Mouse (Mus musculus): ENCODE results near the gene Fam155a. TPM values are rescaled to one million over a fixed set of nuclear protein-coding genes. Genes with fewer than 3 reads are reported as not detected.

The Fam155a gene
- polyA plus RNA-seq, 1 experiment from 2014 or later = 6.6 TPM

- Histone ChIP-seq H3K9me3 (ENCODE audit: control insufficient read depth, low read length) (no peaks in the 10 kb centered on the region), H3K9ac (ENCODE audit: low read length) (no peak overlapping the region), H3K36me3 (ENCODE audit: control insufficient read depth, insufficient read depth, low read length) (no peaks in the 10 kb centered on the region), H3K27me3 (ENCODE audit: control insufficient read depth, insufficient read depth, low read length) (no peaks in the 10 kb centered on the region), H3K4me3 (ENCODE audit: low read depth, low read length) (no peak overlapping the region), H3K27ac (ENCODE audit: low read depth, low read length) (no peak overlapping the region), H3K4me1 (ENCODE audit: control insufficient read depth, insufficient read depth, low read length) (peaks cover 5% of the 10 kb centered on the region; the same call in 1 of the 2 replicates), H3K4me2 (ENCODE audit: low read depth) (no peak overlapping the region)
- WGBS = 15% methylated on average over 5 of the region's 5 CpGs
- ATAC-seq (ENCODE audit: insufficient read depth, low FRiP score, low TSS enrichment) = no peak
- DNase-seq (ENCODE audit: low spot score) = no peak
Measured at GRCm38 (mm10) chr8:9240996-9241395, 530.0 kb downstream of the Fam155a start.

GRCm38 (mm10) chr8:9239741-9240140, 531.2 kb downstream of the Fam155a start:
- Histone ChIP-seq H3K27ac (ENCODE audit: low read depth, low read length) (no peak overlapping the region), H3K9ac (ENCODE audit: low read length) (no peak overlapping the region), H3K9me3 (ENCODE audit: control insufficient read depth, low read length) (no peaks in the 10 kb centered on the region), H3K4me1 (ENCODE audit: control insufficient read depth, insufficient read depth, low read length) (peaks cover 5% of the 10 kb centered on the region; the same call in 1 of the 2 replicates), H3K36me3 (ENCODE audit: control insufficient read depth, insufficient read depth, low read length) (no peaks in the 10 kb centered on the region), H3K27me3 (ENCODE audit: control insufficient read depth, insufficient read depth, low read length) (no peaks in the 10 kb centered on the region), H3K4me3 (ENCODE audit: low read depth, low read length) (no peak overlapping the region), H3K4me2 (ENCODE audit: low read depth) (no peak overlapping the region)
- ATAC-seq (ENCODE audit: insufficient read depth, low FRiP score, low TSS enrichment) (no peak), DNase-seq (ENCODE audit: low spot score) (no peak)
- WGBS = 71% methylated on average over 11 of the region's 11 CpGs

GRCm38 (mm10) chr8:9238974-9239373, 532.0 kb downstream of the Fam155a start:
- Histone ChIP-seq H3K4me2 (ENCODE audit: low read depth) (no peak overlapping the region), H3K36me3 (ENCODE audit: control insufficient read depth, insufficient read depth, low read length) (no peaks in the 10 kb centered on the region), H3K4me3 (ENCODE audit: low read depth, low read length) (no peak overlapping the region), H3K27me3 (ENCODE audit: control insufficient read depth, insufficient read depth, low read length) (no peaks in the 10 kb centered on the region), H3K9me3 (ENCODE audit: control insufficient read depth, low read length) (no peaks in the 10 kb centered on the region), H3K9ac (ENCODE audit: low read length) (no peak overlapping the region), H3K4me1 (ENCODE audit: control insufficient read depth, insufficient read depth, low read length) (peaks cover 5% of the 10 kb centered on the region; the same call in 1 of the 2 replicates), H3K27ac (ENCODE audit: low read depth, low read length) (no peak overlapping the region)
- ATAC-seq (ENCODE audit: insufficient read depth, low FRiP score, low TSS enrichment) = no peak
- DNase-seq (ENCODE audit: low spot score) = no peak
- 81% methylated on average over 9 of the region's 9 CpGs for WGBS

- no peak overlapping the region for H3K4me2 ChIP-seq (ENCODE audit: low read depth)
- no peaks in the 10 kb centered on the region for H3K36me3 ChIP-seq (ENCODE audit: control insufficient read depth, insufficient read depth, low read length)
- no peak overlapping the region for H3K4me3 ChIP-seq (ENCODE audit: low read depth, low read length)
- ATAC-seq (ENCODE audit: insufficient read depth, low FRiP score, low TSS enrichment) (peak; percentile 84), DNase-seq (ENCODE audit: low spot score) (peak; percentile 89)
- no peaks in the 10 kb centered on the region for H3K27me3 ChIP-seq (ENCODE audit: control insufficient read depth, insufficient read depth, low read length)
- H3K27ac ChIP-seq (ENCODE audit: low read depth, low read length) = no peak overlapping the region
- 4% methylated on average over 12 of the region's 12 CpGs for WGBS
- H3K4me1 ChIP-seq (ENCODE audit: control insufficient read depth, insufficient read depth, low read length) = peaks cover 2% of the 10 kb centered on the region; the same call in 1 of the 2 replicates
- H3K9ac ChIP-seq (ENCODE audit: low read length) = no peak overlapping the region
- H3K9me3 ChIP-seq (ENCODE audit: control insufficient read depth, low read length) = no peaks in the 10 kb centered on the region
Measured at GRCm38 (mm10) chr8:9233326-9233919, 537.5 kb downstream of the Fam155a start.

GRCm38 (mm10) chr8:9227779-9228464, 543.0 kb downstream of the Fam155a start:
- Histone ChIP-seq H3K9me3 (ENCODE audit: control insufficient read depth, low read length) (no peaks in the 10 kb centered on the region), H3K27me3 (ENCODE audit: control insufficient read depth, insufficient read depth, low read length) (no peaks in the 10 kb centered on the region), H3K27ac (ENCODE audit: low read depth, low read length) (peak overlapping the region; percentile 53; the same call in 1 of the 2 replicates), H3K36me3 (ENCODE audit: control insufficient read depth, insufficient read depth, low read length) (no peaks in the 10 kb centered on the region), H3K9ac (ENCODE audit: low read length) (no peak overlapping the region), H3K4me1 (ENCODE audit: control insufficient read depth, insufficient read depth, low read length) (peaks cover 3% of the 10 kb centered on the region; the same call in 1 of the 2 replicates), H3K4me2 (ENCODE audit: low read depth) (no peak overlapping the region; the same call in 1 of the 2 replicates), H3K4me3 (ENCODE audit: low read depth, low read length) (no peak overlapping the region)
- DNase-seq (ENCODE audit: low spot score) (peak; percentile 76), ATAC-seq (ENCODE audit: insufficient read depth, low FRiP score, low TSS enrichment) (peak; percentile 75)
- WGBS = 30% methylated on average over 19 of the region's 19 CpGs

- WGBS = 85% methylated on average over 7 of the region's 7 CpGs
- H3K4me3 ChIP-seq (ENCODE audit: low read depth, low read length) = no peak overlapping the region
- DNase-seq (ENCODE audit: low spot score) (no peak), ATAC-seq (ENCODE audit: insufficient read depth, low FRiP score, low TSS enrichment) (no peak)
- H3K36me3 ChIP-seq (ENCODE audit: control insufficient read depth, insufficient read depth, low read length) = no peaks in the 10 kb centered on the region
- no peak overlapping the region for H3K9ac ChIP-seq (ENCODE audit: low read length)
- peaks cover 3% of the 10 kb centered on the region; the same call in 1 of the 2 replicates for H3K4me1 ChIP-seq (ENCODE audit: control insufficient read depth, insufficient read depth, low read length)
- no peaks in the 10 kb centered on the region for H3K9me3 ChIP-seq (ENCODE audit: control insufficient read depth, low read length)
- H3K27me3 ChIP-seq (ENCODE audit: control insufficient read depth, insufficient read depth, low read length) = no peaks in the 10 kb centered on the region
- no peak overlapping the region for H3K27ac ChIP-seq (ENCODE audit: low read depth, low read length)
- H3K4me2 ChIP-seq (ENCODE audit: low read depth) = no peak overlapping the region
Measured at GRCm38 (mm10) chr8:9226767-9227166, 544.2 kb downstream of the Fam155a start.

- H3K27ac ChIP-seq (ENCODE audit: low read depth, low read length) = no peak overlapping the region
- H3K9ac ChIP-seq (ENCODE audit: low read length) = no peak overlapping the region
- no peaks in the 10 kb centered on the region for H3K27me3 ChIP-seq (ENCODE audit: control insufficient read depth, insufficient read depth, low read length)
- DNase-seq (ENCODE audit: low spot score) (no peak), ATAC-seq (ENCODE audit: insufficient read depth, low FRiP score, low TSS enrichment) (no peak)
- 58% methylated on average over 4 of the region's 4 CpGs for WGBS
- no peak overlapping the region for H3K4me3 ChIP-seq (ENCODE audit: low read depth, low read length)
- no peaks in the 10 kb centered on the region for H3K36me3 ChIP-seq (ENCODE audit: control insufficient read depth, insufficient read depth, low read length)
- no peaks in the 10 kb centered on the region for H3K9me3 ChIP-seq (ENCODE audit: control insufficient read depth, low read length)
- no peaks in the 10 kb centered on the region for H3K4me1 ChIP-seq (ENCODE audit: control insufficient read depth, insufficient read depth, low read length)
- H3K4me2 ChIP-seq (ENCODE audit: low read depth) = no peak overlapping the region
Measured at GRCm38 (mm10) chr8:9211751-9212150, 559.2 kb downstream of the Fam155a start.

- Histone ChIP-seq H3K36me3 (ENCODE audit: control insufficient read depth, insufficient read depth, low read length) (no peaks in the 10 kb centered on the region), H3K4me3 (ENCODE audit: low read depth, low read length) (no peak overlapping the region), H3K4me1 (ENCODE audit: control insufficient read depth, insufficient read depth, low read length) (no peaks in the 10 kb centered on the region), H3K4me2 (ENCODE audit: low read depth) (no peak overlapping the region), H3K27me3 (ENCODE audit: control insufficient read depth, insufficient read depth, low read length) (no peaks in the 10 kb centered on the region), H3K27ac (ENCODE audit: low read depth, low read length) (no peak overlapping the region), H3K9ac (ENCODE audit: low read length) (no peak overlapping the region), H3K9me3 (ENCODE audit: control insufficient read depth, low read length) (no peaks in the 10 kb centered on the region)
- no peak for ATAC-seq (ENCODE audit: insufficient read depth, low FRiP score, low TSS enrichment)
- 91% methylated on average over 31 of the region's 31 CpGs for WGBS
- no peak for DNase-seq (ENCODE audit: low spot score)
Measured at GRCm38 (mm10) chr8:9207505-9208051, 563.4 kb downstream of the Fam155a start.

Data from neural tube, embryonic 11.5 days (tissue).